Mouse (Mus musculus): ENCODE measurements around the gene P4hb. TPM values are rescaled to one million over a fixed set of nuclear protein-coding genes. Genes with fewer than 3 reads are reported as not detected.
"Not testable (repeated sequence)": the region's sequence is repeated elsewhere in the genome, so short reads cannot be mapped to it uniquely, and the experiment has no call there.

The P4hb gene
- polyA plus RNA-seq, 1 experiment: 519 TPM

DNA sequence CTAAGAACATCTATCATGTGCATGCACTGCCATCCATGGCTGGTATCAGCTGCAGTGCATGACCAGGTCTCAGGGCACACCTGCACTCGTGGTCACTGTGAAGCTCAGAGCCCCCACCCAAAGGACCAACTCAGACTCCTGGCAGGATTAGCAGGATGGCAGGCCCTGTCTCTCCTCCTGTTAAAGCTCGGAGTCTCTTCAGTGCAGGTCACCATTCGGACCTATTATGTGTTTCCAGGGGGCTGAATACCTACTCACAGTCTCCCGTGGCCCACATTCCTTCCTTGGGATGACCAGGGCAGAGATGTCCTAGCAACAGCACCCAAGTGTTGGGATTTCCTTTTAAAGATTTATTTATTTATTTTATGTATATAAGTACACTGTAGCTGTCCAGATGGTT is 55.9 kb downstream of the P4hb start:
- Histone ChIP-seq H3ac (ENCODE audit: control insufficient read depth, insufficient read length, low read depth) (no peak overlapping the region), H3K4me3 (ENCODE audit: insufficient read depth, poor library complexity, severe bottlenecking) (no peak overlapping the region), H3K79me3 (ENCODE audit: low read depth) (no peaks in the 10 kb centered on the region), H3K27me3 (ENCODE audit: control insufficient read depth, insufficient read depth, insufficient read length) (no peaks in the 10 kb centered on the region), H3K79me2 (ENCODE audit: control insufficient read depth, insufficient read depth) (no peaks in the 10 kb centered on the region), H3K36me3 (ENCODE audit: control insufficient read depth, insufficient read depth) (no peaks in the 10 kb centered on the region)
- no peak for TF ChIP-seq MAX (IDR thresholded peaks at IDR 0.05)
- no peak for TF ChIP-seq CEBPB (IDR thresholded peaks at IDR 0.05; ENCODE audit: low read depth)
- no peak for TF ChIP-seq USF1 (IDR thresholded peaks at IDR 0.05; ENCODE audit: low read depth)
- TF ChIP-seq FOSL1 (IDR thresholded peaks at IDR 0.05; ENCODE audit: insufficient read depth, low read length, poor library complexity, severe bottlenecking): no peak
- no peak for TF ChIP-seq CTCF (IDR thresholded peaks at IDR 0.05; ENCODE audit: control insufficient read depth, insufficient read depth, insufficient read length)
- no peak for TF ChIP-seq MYOG (IDR thresholded peaks at IDR 0.05; ENCODE audit: control insufficient read depth, extremely low read depth, insufficient read length)
- TF ChIP-seq MYOD1 (IDR thresholded peaks at IDR 0.05; ENCODE audit: control insufficient read depth, insufficient read length, low read depth): no peak

DNA sequence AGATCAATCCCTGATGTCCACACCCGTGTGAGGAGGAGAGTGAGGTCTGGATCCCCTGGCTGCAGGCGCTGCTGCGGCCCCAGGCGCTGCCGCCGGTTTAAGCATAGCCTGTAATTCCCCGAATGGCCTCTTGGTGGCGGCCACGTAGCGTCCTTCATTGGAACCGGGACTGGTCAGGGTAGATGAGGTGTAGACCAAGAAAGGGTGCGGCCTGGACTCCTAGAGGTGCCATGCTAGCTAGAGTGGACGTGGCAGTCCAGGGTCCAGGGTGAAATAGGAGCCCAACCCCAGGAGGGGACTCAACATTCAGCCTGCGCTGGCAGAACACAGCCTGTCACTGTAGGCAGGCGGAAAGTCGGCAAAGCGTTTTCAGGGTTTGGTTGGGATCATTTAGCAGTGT is 57.4 kb downstream of the P4hb start:
- Histone ChIP-seq H3K79me3 (ENCODE audit: low read depth) (no peaks in the 10 kb centered on the region), H3K4me3 (ENCODE audit: insufficient read depth, poor library complexity, severe bottlenecking) (no peak overlapping the region), H3ac (ENCODE audit: control insufficient read depth, insufficient read length, low read depth) (no peak overlapping the region), H3K27me3 (ENCODE audit: control insufficient read depth, insufficient read depth, insufficient read length) (no peaks in the 10 kb centered on the region), H3K36me3 (ENCODE audit: control insufficient read depth, insufficient read depth) (no peaks in the 10 kb centered on the region), H3K79me2 (ENCODE audit: control insufficient read depth, insufficient read depth) (no peaks in the 10 kb centered on the region)
- TF ChIP-seq USF1 (IDR thresholded peaks at IDR 0.05; ENCODE audit: low read depth) (no peak), CTCF (IDR thresholded peaks at IDR 0.05; ENCODE audit: control insufficient read depth, insufficient read depth, insufficient read length) (peak; percentile 95)

DNA sequence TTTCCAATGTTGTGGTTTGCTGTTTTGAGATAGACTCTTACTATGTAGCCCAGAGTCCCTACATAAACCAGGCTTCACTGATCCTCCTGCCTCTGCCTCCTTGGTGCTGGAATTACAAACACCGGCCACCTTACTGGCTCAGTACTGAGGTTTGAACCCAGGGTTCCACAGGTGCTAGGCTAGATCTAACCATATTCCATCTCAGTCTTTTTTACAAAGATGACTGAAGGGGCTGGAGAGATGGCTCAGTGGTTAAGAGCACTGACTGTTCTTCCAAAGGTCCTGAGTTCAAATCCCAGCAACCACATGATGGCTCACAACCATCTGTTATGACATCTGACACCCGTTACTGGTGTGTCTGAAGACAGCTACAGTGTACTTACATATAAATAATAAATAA is 58.8 kb downstream of the P4hb start:
- not testable (repeated sequence) for H3K36me3 ChIP-seq (ENCODE audit: control insufficient read depth, insufficient read depth); H3K79me2 ChIP-seq (ENCODE audit: control insufficient read depth, insufficient read depth); H3ac ChIP-seq (ENCODE audit: control insufficient read depth, insufficient read length, low read depth); H3K4me3 ChIP-seq (ENCODE audit: insufficient read depth, poor library complexity, severe bottlenecking); H3K27me3 ChIP-seq (ENCODE audit: control insufficient read depth, insufficient read depth, insufficient read length); H3K79me3 ChIP-seq (ENCODE audit: low read depth)

DNA sequence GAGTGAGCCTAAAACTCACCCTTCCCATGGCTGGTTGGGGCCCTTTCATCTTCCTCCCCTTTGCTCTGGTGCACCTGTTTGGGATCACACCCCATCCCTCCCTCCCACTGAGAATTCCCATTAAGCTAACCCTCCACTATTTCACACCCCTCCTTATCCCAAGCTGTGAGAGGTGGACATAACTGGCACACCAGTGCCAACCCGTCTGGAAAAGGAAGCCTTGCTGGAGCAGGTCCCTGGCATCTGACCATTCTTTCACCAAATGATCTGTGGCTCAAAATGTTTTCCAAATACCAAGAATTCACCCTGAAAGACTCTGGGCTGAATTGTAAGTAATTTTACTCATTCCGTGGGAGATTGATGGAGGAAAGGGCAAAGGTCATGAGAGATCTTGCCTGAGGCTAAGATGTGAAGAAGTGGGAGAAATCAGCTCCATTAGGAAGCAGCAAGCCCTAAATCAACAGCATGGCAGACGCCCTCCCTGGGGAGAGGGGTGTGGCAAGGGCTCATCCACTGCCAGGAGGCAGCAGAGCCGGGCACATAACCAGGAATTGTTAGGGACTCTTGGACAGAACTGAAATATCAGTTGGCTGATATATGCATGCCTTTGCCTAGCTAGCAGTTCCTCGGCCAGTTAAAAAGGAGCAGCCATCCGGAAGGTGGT is 60.1 kb downstream of the P4hb start:
- Histone ChIP-seq H3K79me3 (ENCODE audit: low read depth) (no peaks in the 10 kb centered on the region), H3ac (ENCODE audit: control insufficient read depth, insufficient read length, low read depth) (no peak overlapping the region), H3K4me3 (ENCODE audit: insufficient read depth, poor library complexity, severe bottlenecking) (no peak overlapping the region), H3K27me3 (ENCODE audit: control insufficient read depth, insufficient read depth, insufficient read length) (no peaks in the 10 kb centered on the region), H3K79me2 (ENCODE audit: control insufficient read depth, insufficient read depth) (no peaks in the 10 kb centered on the region), H3K36me3 (ENCODE audit: control insufficient read depth, insufficient read depth) (no peaks in the 10 kb centered on the region)
- TF ChIP-seq MYOD1 (IDR thresholded peaks at IDR 0.05; ENCODE audit: control insufficient read depth, insufficient read length, low read depth) (no peak), MAX (IDR thresholded peaks at IDR 0.05) (no peak), USF1 (IDR thresholded peaks at IDR 0.05; ENCODE audit: low read depth) (no peak), MYOG (IDR thresholded peaks at IDR 0.05; ENCODE audit: control insufficient read depth, extremely low read depth, insufficient read length) (no peak), FOSL1 (IDR thresholded peaks at IDR 0.05; ENCODE audit: insufficient read depth, low read length, poor library complexity, severe bottlenecking) (no peak), CTCF (IDR thresholded peaks at IDR 0.05; ENCODE audit: control insufficient read depth, insufficient read depth, insufficient read length) (no peak)

DNA sequence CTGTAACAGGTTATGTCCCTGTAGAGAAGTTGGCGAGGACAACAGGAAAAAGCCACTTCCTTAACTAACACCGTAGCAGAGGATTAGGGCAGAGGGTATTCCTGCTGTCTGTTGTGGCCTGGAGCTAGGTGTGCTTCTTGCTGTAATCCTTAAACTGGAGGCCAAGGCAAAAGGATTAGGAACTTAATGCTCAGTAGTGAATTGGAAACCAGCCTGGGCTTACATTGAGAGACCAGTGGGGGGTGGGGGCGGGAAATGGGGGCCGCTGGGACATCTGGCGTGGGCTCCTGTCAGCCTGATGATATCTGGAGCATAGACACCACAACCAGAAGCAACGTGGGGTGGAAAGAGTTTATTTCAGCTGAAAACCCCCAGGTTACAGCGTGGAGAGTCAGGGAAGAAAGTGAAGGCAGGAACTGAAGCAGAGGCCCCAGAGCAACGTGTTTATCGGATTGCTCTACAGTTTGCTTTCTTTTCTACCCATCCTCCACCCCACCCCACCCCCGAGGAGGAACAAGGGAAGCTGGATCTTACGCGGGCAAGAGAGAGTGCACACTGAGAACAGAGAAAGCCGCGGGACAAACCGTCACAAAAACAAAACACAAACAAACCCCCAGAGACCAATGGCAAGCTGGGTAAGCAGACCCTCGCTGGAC is 62.5 kb downstream of the P4hb start:
- H3ac ChIP-seq (ENCODE audit: control insufficient read depth, insufficient read length, low read depth): no peak overlapping the region
- H3K36me3 ChIP-seq (ENCODE audit: control insufficient read depth, insufficient read depth): no peaks in the 10 kb centered on the region
- H3K4me3 ChIP-seq (ENCODE audit: insufficient read depth, poor library complexity, severe bottlenecking): no peak overlapping the region
- TF ChIP-seq USF1 (IDR thresholded peaks at IDR 0.05; ENCODE audit: low read depth): no peak
- no peak for TF ChIP-seq MYOD1 (IDR thresholded peaks at IDR 0.05; ENCODE audit: control insufficient read depth, insufficient read length, low read depth)
- TF ChIP-seq CTCF (IDR thresholded peaks at IDR 0.05; ENCODE audit: control insufficient read depth, insufficient read depth, insufficient read length): no peak
- TF ChIP-seq CEBPB (IDR thresholded peaks at IDR 0.05; ENCODE audit: low read depth): no peak
- no peak for TF ChIP-seq MAX (IDR thresholded peaks at IDR 0.05)
- TF ChIP-seq FOSL1 (IDR thresholded peaks at IDR 0.05; ENCODE audit: insufficient read depth, low read length, poor library complexity, severe bottlenecking): no peak
- TF ChIP-seq MYOG (IDR thresholded peaks at IDR 0.05; ENCODE audit: control insufficient read depth, extremely low read depth, insufficient read length): no peak
- no peaks in the 10 kb centered on the region for H3K79me2 ChIP-seq (ENCODE audit: control insufficient read depth, insufficient read depth)
- H3K27me3 ChIP-seq (ENCODE audit: control insufficient read depth, insufficient read depth, insufficient read length): no peaks in the 10 kb centered on the region
- H3K79me3 ChIP-seq (ENCODE audit: low read depth): no peaks in the 10 kb centered on the region

Other genes starting within 250 kb of the P4hb start
- 7,516 TPM for gene Actg1, start 224.7 kb downstream of the P4hb start, polyA plus RNA-seq (2012; fragmentation: generic; extraction: Trizol)
- 0.25 TPM for gene Fscn2, start 211.7 kb downstream of the P4hb start, polyA plus RNA-seq (2012; fragmentation: generic; extraction: Trizol)
- 18.0 TPM for gene Faap100, start 194.5 kb downstream of the P4hb start, polyA plus RNA-seq (2012; fragmentation: generic; extraction: Trizol)
- 61.8 TPM for gene Nploc4, start 135.5 kb downstream of the P4hb start, polyA plus RNA-seq (2012; fragmentation: generic; extraction: Trizol)
- gene Tspan10, start 130.6 kb downstream of the P4hb start, polyA plus RNA-seq (2012; fragmentation: generic; extraction: Trizol): 0.02 TPM
- gene Pde6g, start 119.8 kb downstream of the P4hb start, polyA plus RNA-seq (2012; fragmentation: generic; extraction: Trizol): 0.13 TPM
- 7.5 TPM for gene Oxld1, start 115.2 kb downstream of the P4hb start, polyA plus RNA-seq (2012; fragmentation: generic; extraction: Trizol)
- 24.6 TPM for gene Ccdc137, start 115.1 kb downstream of the P4hb start, polyA plus RNA-seq (2012; fragmentation: generic; extraction: Trizol)
- 26.4 TPM for gene Arl16, start 105.6 kb downstream of the P4hb start, polyA plus RNA-seq (2012; fragmentation: generic; extraction: Trizol)
- gene Mrpl12, start 88.6 kb downstream of the P4hb start, polyA plus RNA-seq (2012; fragmentation: generic; extraction: Trizol): 338 TPM
- gene Slc25a10, start 81.4 kb downstream of the P4hb start, polyA plus RNA-seq (2012; fragmentation: generic; extraction: Trizol): 154 TPM
- gene Gcgr, start 42.6 kb downstream of the P4hb start, polyA plus RNA-seq (2012; fragmentation: generic; extraction: Trizol): not detected
- gene Mcrip1, start 23.5 kb downstream of the P4hb start, polyA plus RNA-seq (2012; fragmentation: generic; extraction: Trizol): 90.7 TPM
- gene Ppp1r27, start 22.1 kb downstream of the P4hb start, polyA plus RNA-seq (2012; fragmentation: generic; extraction: Trizol): 0.12 TPM
- 1,072 TPM for gene Arhgdia, start 8.4 kb upstream of the P4hb start, polyA plus RNA-seq (2012; fragmentation: generic; extraction: Trizol)
- 218 TPM for gene Alyref, start 25.1 kb upstream of the P4hb start, polyA plus RNA-seq (2012; fragmentation: generic; extraction: Trizol)
- gene Anapc11, start 25.2 kb upstream of the P4hb start, polyA plus RNA-seq (2012; fragmentation: generic; extraction: Trizol): 254 TPM
- not detected for gene Npb, start 35.2 kb upstream of the P4hb start, polyA plus RNA-seq (2012; fragmentation: generic; extraction: Trizol)
- 51.5 TPM for gene Pcyt2, start 44.7 kb upstream of the P4hb start, polyA plus RNA-seq (2012; fragmentation: generic; extraction: Trizol)
- gene Sirt7, start 52.0 kb upstream of the P4hb start, polyA plus RNA-seq (2012; fragmentation: generic; extraction: Trizol): 21.9 TPM
- 33.3 TPM for gene Mafg, start 60.3 kb upstream of the P4hb start, polyA plus RNA-seq (2012; fragmentation: generic; extraction: Trizol)
- 16.1 TPM for gene Pycr1, start 70.5 kb upstream of the P4hb start, polyA plus RNA-seq (2012; fragmentation: generic; extraction: Trizol)
- not detected for gene Myadml2, start 74.9 kb upstream of the P4hb start, polyA plus RNA-seq (2012; fragmentation: generic; extraction: Trizol)
- 0.43 TPM for gene Notum, start 87.9 kb upstream of the P4hb start, polyA plus RNA-seq (2012; fragmentation: generic; extraction: Trizol)
- gene Aspscr1, start 99.7 kb upstream of the P4hb start, polyA plus RNA-seq (2012; fragmentation: generic; extraction: Trizol): 66.0 TPM
- 57.6 TPM for gene Cenpx, start 140.5 kb upstream of the P4hb start, polyA plus RNA-seq (2012; fragmentation: generic; extraction: Trizol)
- gene Lrrc45, start 140.7 kb upstream of the P4hb start, polyA plus RNA-seq (2012; fragmentation: generic; extraction: Trizol): 13.5 TPM
- gene Rac3, start 148.2 kb upstream of the P4hb start, polyA plus RNA-seq (2012; fragmentation: generic; extraction: Trizol): 2.5 TPM
- 15.4 TPM for gene Dcxr, start 154.0 kb upstream of the P4hb start, polyA plus RNA-seq (2012; fragmentation: generic; extraction: Trizol)
- gene Cbr2, start 158.9 kb upstream of the P4hb start, polyA plus RNA-seq (2012; fragmentation: generic; extraction: Trizol): 51.7 TPM
- 774 TPM for gene Hmga1b, start 189.5 kb upstream of the P4hb start, polyA plus RNA-seq (2012; fragmentation: generic; extraction: Trizol)
- 17.6 TPM for gene Rfng, start 211.0 kb upstream of the P4hb start, polyA plus RNA-seq (2012; fragmentation: generic; extraction: Trizol)
- gene Gps1, start 211.0 kb upstream of the P4hb start, polyA plus RNA-seq (2012; fragmentation: generic; extraction: Trizol): 187 TPM
- 64.7 TPM for gene Dus1l, start 223.2 kb upstream of the P4hb start, polyA plus RNA-seq (2012; fragmentation: generic; extraction: Trizol)

Data from C2C12 (cell line).